Mouse (Mus musculus): ENCODE measurements at regions not wholly inside any gene's neighbourhood (a gene's known extent, or its start where the extent isn't known, plus 50 kb on each side); places are given as distances from the start of the nearest gene placed in this dataset.

- no peak for DNase-seq (ENCODE audit: low read depth, low spot score)
Measured at GRCm38 (mm10) chr14:99430323-99430722, 131.8 kb downstream of the Klf5 start.

- DNase-seq (ENCODE audit: low read depth, low spot score) = no peak
Measured at GRCm38 (mm10) chr14:99431697-99432096, 133.2 kb downstream of the Klf5 start.

- no peak for DNase-seq (ENCODE audit: low read depth, low spot score)
Measured at GRCm38 (mm10) chr14:99434645-99435044, 136.2 kb downstream of the Klf5 start.

- DNase-seq (ENCODE audit: low read depth, low spot score) = no peak
Measured at GRCm38 (mm10) chr14:99435512-99435911, 137.0 kb downstream of the Klf5 start.

- no peak for DNase-seq (ENCODE audit: low read depth, low spot score)
Measured at GRCm38 (mm10) chr14:99436051-99436450, 137.6 kb downstream of the Klf5 start.

- no peak for DNase-seq (ENCODE audit: low read depth, low spot score)
Measured at GRCm38 (mm10) chr14:99449112-99449511, 150.6 kb downstream of the Klf5 start.

GRCm38 (mm10) chr14:99449870-99450269 is 151.4 kb downstream of the Klf5 start:
- no peak for DNase-seq (ENCODE audit: low read depth, low spot score)

- DNase-seq (ENCODE audit: low read depth, low spot score) = no peak
Measured at GRCm38 (mm10) chr14:99451110-99451795, 152.8 kb downstream of the Klf5 start.

GRCm38 (mm10) chr14:99453916-99454315 is 155.4 kb downstream of the Klf5 start:
- no peak for DNase-seq (ENCODE audit: low read depth, low spot score)

GRCm38 (mm10) chr14:99456555-99456954 is 158.1 kb downstream of the Klf5 start:
- no peak for DNase-seq (ENCODE audit: low read depth, low spot score)

GRCm38 (mm10) chr14:99457573-99457972 is 159.1 kb downstream of the Klf5 start:
- no peak for DNase-seq (ENCODE audit: low read depth, low spot score)

- DNase-seq (ENCODE audit: low read depth, low spot score) = no peak
Measured at GRCm38 (mm10) chr14:99472111-99472510, 173.6 kb downstream of the Klf5 start.

GRCm38 (mm10) chr14:99475271-99475670 is 176.8 kb downstream of the Klf5 start:
- no peak for DNase-seq (ENCODE audit: low read depth, low spot score)

GRCm38 (mm10) chr14:99480325-99481077 is 182.0 kb downstream of the Klf5 start:
- no peak for DNase-seq (ENCODE audit: low read depth, low spot score)

- DNase-seq (ENCODE audit: low read depth, low spot score) = no peak
Measured at GRCm38 (mm10) chr14:99487981-99488380, 189.5 kb downstream of the Klf5 start.

GRCm38 (mm10) chr14:99493197-99493596 is 194.7 kb downstream of the Klf5 start:
- DNase-seq (ENCODE audit: low read depth, low spot score) = no peak

- DNase-seq (ENCODE audit: low read depth, low spot score) = no peak
Measured at GRCm38 (mm10) chr14:99493659-99494058, 195.2 kb downstream of the Klf5 start.

- no peak for DNase-seq (ENCODE audit: low read depth, low spot score)
Measured at GRCm38 (mm10) chr14:99499502-99500266, 201.2 kb downstream of the Klf5 start.

- DNase-seq (ENCODE audit: low read depth, low spot score) = no peak
Measured at GRCm38 (mm10) chr14:99504909-99505308, 206.4 kb downstream of the Klf5 start.

- no peak for DNase-seq (ENCODE audit: low read depth, low spot score)
Measured at GRCm38 (mm10) chr14:99509696-99510536, 211.4 kb downstream of the Klf5 start.

- no peak for DNase-seq (ENCODE audit: low read depth, low spot score)
Measured at GRCm38 (mm10) chr14:99515474-99515873, 217.0 kb downstream of the Klf5 start.
